Mouse (Mus musculus): ENCODE results near the gene Olfr656. TPM values are rescaled to one million over a fixed set of nuclear protein-coding genes. Genes with fewer than 3 reads are reported as not detected.

Olfr656 gene
- not detected in 2 replicates for polyA plus RNA-seq (2021; fragmentation: Nextera tagmentation)
- long read RNA-seq, experiment 1 = 0 reads
- long read RNA-seq, experiment 2 = 0 reads

GRCm38 (mm10) chr7:104613655-104614054 lies at the start of gene Olfr656:
Gene Olfr656 (plus strand): TSS chr7:104613955.

GRCm38 (mm10) chr7:104577014-104577413 lies 36.7 kb upstream of the Olfr656 start, which contains the start of gene Olfr653:
Gene Olfr653 (plus strand): TSS chr7:104577314.

GRCm38 (mm10) chr7:104586725-104587124 lies 27.0 kb upstream of the Olfr656 start, which contains the start of gene Olfr654:
Gene Olfr654 (plus strand): TSS chr7:104587025.

GRCm38 (mm10) chr7:104601679-104602078 lies 12.1 kb upstream of the Olfr656 start, which contains the start of gene Olfr655:
Gene Olfr655 (minus strand): TSS chr7:104601779.

GRCm38 (mm10) chr7:104624494-104624893 lies 10.7 kb downstream of the Olfr656 start, which contains the start of gene Olfr657:
Gene Olfr657 (plus strand): TSS chr7:104624794.

GRCm38 (mm10) chr7:104646841-104647482 lies 33.2 kb downstream of the Olfr656 start, which contains the start of gene Olfr658:
Gene Olfr658 (minus strand): TSS chr7:104647305.

GRCm38 (mm10) chr7:104666453-104666852 lies 52.7 kb downstream of the Olfr656 start, which contains the start of gene Olfr659:
Gene Olfr659 (plus strand): TSS chr7:104666753.

Other genes starting within 250 kb of the Olfr656 start
- 0.06 TPM in 1 of 2 replicates, not detected in the other for gene Trim30b, start 244.1 kb upstream of the Olfr656 start, polyA plus RNA-seq (2021; fragmentation: Nextera tagmentation)
- gene Trim30c, start 213.1 kb upstream of the Olfr656 start, polyA plus RNA-seq (2021; fragmentation: Nextera tagmentation) = 0.10 TPM in 1 of 2 replicates, not detected in the other
- 0.23 and 0.51 TPM in 2 replicates for gene Trim30a, start 148.8 kb upstream of the Olfr656 start, polyA plus RNA-seq (2021; fragmentation: Nextera tagmentation)
- gene Trim30d, start 106.1 kb upstream of the Olfr656 start, polyA plus RNA-seq (2021; fragmentation: Nextera tagmentation) = 0.45 and 0.69 TPM in 2 replicates
- not detected in 2 replicates for gene Olfr651, start 63.8 kb upstream of the Olfr656 start, polyA plus RNA-seq (2021; fragmentation: Nextera tagmentation)
- gene Olfr652, start 53.1 kb upstream of the Olfr656 start, polyA plus RNA-seq (2021; fragmentation: Nextera tagmentation) = not detected in 2 replicates
- not detected in 2 replicates for gene Olfr653, start 36.6 kb upstream of the Olfr656 start, polyA plus RNA-seq (2021; fragmentation: Nextera tagmentation)
- not detected in 2 replicates for gene Olfr654, start 26.9 kb upstream of the Olfr656 start, polyA plus RNA-seq (2021; fragmentation: Nextera tagmentation)
- gene Olfr655, start 12.2 kb upstream of the Olfr656 start, polyA plus RNA-seq (2021; fragmentation: Nextera tagmentation) = not detected in 2 replicates
- gene Olfr657, start 10.8 kb downstream of the Olfr656 start, polyA plus RNA-seq (2021; fragmentation: Nextera tagmentation) = not detected in 2 replicates
- gene Olfr658, start 33.4 kb downstream of the Olfr656 start, polyA plus RNA-seq (2021; fragmentation: Nextera tagmentation) = 0.06 and 0.08 TPM in 2 replicates
- not detected in 2 replicates for gene Olfr659, start 52.8 kb downstream of the Olfr656 start, polyA plus RNA-seq (2021; fragmentation: Nextera tagmentation)
- not detected in 2 replicates for gene Olfr661, start 72.5 kb downstream of the Olfr656 start, polyA plus RNA-seq (2021; fragmentation: Nextera tagmentation)
- not detected in 2 replicates for gene Usp17le, start 163.5 kb downstream of the Olfr656 start, polyA plus RNA-seq (2021; fragmentation: Nextera tagmentation)
- not detected in 2 replicates for gene Usp17lb, start 228.6 kb downstream of the Olfr656 start, polyA plus RNA-seq (2021; fragmentation: Nextera tagmentation)
- not detected in 2 replicates for gene Usp17la, start 243.1 kb downstream of the Olfr656 start, polyA plus RNA-seq (2021; fragmentation: Nextera tagmentation)